Mouse (Mus musculus) megakaryocyte, adult 5-6 weeks (primary cell): ENCODE data around the gene Rfx4. TPM values are rescaled to one million over a fixed set of nuclear protein-coding genes. Genes with fewer than 3 reads are reported as not detected.

Experiments
- ATAC-seq: 2 replicates; pipeline ENCODE4 v1.8.0; 2016; ENCODE audit warnings: mild to moderate bottlenecking, inconsistent platforms; ENCODE audit not compliant: poor library complexity, severe bottlenecking
- total RNA-seq, 2 experiments: library from RNA; stranded (forward) in 1 of 2; stranded (reverse) in 1 of 2; fragments of 153-499, 151-499 nt in 1 of 2; fragments of 221-1000, 200-1000 nt in 1 of 2; gene quantifications; 2 replicates each; pipeline versions ENCODE4 v1.2.3 to v1.2.4; 2015 to 2017

Rfx4 gene
- total RNA-seq (2015) = 0.11 TPM in 1 of 2 replicates, not detected in the other
- total RNA-seq (2017) = 0.24 TPM in 1 of 2 replicates, not detected in the other

DNA sequence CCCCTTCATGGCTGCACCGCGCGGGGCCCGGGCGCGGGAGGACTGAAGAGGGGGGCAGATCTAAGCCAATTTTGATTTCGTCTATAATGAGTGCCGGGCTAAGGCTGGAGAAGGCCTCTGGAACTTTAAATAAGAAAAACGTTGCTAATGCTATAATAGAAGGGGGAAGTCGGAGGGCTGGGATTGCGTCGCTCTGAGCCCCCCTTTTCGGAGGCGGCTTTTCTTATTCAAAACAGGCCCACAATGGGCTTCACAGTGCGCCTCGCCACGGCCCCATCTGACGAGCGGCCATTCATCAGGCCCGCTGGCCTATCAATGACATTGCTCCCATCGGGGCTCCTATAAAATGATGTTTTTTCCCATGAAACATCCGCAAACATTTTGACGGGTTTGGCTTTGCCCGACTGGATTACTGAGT is at the start of gene Rfx4:
Gene Rfx4 (plus strand): TSS at position 277 of the 418 bp plus-strand sequence.
- no peak for ATAC-seq

DNA sequence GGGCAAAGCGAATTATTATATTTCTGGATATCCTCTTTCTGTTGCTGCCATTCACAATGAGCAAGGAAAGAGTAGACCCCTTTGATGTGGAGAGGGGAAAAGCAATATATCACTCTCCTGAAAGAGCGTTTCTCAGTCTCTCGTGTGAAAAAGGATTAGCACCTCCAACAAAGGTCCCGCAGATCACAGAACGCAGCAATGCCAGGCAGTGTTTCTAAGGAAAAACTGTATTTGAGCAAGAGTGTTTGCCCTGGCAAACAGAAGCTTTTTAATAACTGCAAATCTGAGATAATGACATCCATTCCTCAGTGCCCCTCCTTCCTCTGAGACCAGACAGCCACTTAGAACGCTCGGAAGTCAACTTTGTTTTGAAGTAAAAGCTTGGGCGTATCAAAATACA is 49.3 kb upstream of the Rfx4 start:
- no peak for ATAC-seq

DNA sequence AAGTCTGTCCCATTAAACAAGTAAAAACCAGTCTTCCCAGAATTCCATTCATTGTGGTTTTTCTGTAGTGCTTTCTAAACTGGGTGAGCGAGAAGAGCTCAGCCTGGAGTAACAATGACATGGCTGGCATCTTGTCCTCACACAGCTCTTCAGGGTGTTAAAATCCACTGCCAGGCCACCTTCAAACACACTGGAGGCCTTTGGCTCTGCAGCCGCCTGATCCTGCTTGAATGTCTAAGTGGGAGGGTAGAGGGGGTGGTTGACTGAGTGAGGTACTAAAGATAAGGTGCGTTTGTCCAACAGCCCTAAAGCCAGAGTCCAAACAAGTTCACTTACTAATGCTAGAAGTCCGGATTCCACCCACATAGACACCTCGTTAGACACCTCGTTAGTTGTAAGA is 48.6 kb upstream of the Rfx4 start:
- ATAC-seq = no peak

DNA sequence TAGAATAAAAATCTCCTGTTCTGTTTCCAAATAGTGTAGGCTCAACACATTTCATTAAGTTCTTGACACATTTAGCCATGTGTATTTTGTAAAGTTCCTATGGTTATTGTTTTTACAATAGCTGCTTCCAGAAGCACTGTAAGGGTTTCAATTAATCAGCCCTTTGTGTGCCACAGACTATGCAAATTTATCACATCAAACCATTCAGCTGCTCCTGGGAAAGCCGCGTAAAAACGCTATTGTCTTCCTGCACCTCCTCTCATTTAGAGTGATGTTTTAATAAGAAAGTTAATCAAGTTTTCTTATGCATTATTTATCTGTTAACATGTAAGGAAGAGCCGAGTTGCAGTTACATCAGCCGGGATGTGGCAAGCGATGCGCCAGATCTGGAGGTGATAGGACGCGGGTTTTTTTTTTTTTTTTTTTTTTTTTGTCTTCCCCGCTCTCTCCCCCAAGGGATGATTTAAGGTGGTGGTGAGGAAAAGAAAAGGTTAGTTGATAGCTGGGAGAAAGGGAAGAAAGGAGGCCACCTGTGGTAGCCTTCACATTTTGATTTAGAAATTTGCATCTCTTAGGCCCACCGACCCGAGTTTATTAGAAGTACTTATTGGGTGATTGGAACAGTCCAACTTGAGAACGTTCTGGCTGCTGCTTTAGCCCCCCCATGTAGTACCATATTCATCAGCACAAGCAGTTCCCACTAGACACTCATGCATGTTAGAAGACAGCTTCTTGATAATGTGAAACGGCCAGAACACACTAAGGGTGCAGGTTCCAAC is 47.9 kb upstream of the Rfx4 start:
- ATAC-seq = no peak

DNA sequence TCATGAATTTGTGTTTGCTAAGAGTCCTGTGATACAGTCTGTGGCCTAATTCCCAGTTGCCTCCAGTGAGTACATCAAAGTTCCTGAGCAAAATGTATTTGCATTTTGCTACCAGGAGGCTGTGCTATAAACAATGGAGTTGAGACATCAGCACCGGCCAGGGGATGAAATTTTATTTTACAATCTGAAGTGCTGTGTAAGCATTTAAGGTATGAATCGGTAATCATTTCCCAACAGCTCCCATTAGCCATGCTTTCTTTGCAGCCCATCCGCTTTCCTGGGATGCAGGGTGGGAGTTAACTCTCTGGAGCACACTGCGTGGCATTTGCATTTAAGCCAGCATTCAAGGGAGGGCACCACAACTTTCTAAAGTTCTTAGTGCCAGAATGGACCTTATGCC is 45.7 kb upstream of the Rfx4 start:
- ATAC-seq = no peak

DNA sequence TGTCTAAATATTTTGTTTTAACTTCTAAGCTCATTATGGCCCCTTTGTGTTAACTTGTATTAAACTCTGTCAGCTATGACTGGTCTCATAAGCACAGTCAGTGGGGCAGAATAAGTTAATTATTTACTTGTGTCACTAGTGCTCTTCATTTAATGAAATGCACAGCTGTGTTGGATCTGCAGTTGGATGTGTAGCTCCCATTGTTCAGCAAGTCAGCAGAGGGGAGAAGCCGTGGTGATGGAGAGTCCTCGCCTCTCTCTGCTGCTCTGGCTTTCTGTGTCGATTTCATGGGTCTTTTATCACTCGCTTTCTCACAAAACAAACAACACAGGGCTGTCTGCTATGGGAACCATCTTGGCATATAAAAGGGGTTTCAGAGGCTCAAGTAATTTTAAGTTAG is 45.0 kb upstream of the Rfx4 start:
- ATAC-seq = no peak

DNA sequence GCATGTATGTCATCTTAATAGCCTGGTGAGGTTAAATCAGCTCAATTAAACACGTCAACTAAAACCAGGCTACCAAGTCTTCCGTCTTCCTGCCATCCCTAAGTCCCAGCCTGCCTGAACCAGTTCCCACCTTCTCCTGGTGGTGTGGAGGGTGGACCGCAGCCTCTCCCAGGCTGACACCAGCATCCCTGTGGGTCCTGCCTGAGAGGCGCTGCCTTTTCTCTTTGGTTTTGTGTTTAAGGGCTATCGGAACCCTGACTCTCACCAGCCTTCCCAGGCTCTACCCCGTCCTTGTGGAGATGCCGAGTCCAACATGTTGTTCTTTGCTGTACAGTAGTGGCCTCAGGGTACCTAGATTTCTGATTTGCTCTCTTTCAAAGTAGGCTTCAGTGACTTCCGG is 44.4 kb upstream of the Rfx4 start:
- ATAC-seq = no peak

DNA sequence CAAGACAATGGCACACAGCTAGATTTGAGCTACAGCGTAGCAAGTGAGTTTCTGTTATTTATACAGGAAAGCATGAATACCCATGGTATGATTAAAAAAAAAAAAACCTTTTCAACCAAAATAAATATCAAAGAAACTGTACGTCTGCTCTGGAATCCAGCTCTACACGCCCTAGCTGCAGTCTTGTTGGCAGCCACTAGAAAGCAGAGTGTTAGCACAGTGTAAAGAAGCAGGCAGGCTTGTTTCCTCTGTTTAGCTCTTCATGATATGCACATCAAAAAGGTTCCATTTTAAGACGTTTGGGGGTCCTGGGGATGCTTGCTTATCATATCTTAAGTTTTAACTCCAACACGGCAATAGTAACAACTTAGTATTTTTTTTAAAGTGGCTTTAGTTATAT is 43.9 kb upstream of the Rfx4 start:
- no peak for ATAC-seq

DNA sequence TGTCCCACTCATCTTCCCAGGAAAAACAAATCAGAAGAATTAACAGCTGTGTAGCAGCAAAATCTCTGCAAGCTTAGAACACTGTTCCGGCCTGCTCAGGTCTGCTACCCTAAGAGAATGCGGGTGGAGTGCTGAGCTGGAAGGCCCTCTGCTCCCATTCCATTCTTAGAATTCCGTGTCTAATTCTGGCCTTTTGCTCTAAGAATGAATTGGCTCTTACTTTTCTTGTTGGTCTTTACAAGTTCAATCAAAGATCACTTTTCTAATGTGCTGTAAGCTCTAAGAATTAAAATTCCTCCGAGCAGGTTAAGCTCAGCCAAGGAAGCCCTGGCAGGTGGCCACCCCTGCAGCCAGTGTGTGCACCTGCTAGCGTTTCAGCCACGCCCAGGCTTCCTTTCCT is 43.3 kb upstream of the Rfx4 start:
- ATAC-seq = no peak

DNA sequence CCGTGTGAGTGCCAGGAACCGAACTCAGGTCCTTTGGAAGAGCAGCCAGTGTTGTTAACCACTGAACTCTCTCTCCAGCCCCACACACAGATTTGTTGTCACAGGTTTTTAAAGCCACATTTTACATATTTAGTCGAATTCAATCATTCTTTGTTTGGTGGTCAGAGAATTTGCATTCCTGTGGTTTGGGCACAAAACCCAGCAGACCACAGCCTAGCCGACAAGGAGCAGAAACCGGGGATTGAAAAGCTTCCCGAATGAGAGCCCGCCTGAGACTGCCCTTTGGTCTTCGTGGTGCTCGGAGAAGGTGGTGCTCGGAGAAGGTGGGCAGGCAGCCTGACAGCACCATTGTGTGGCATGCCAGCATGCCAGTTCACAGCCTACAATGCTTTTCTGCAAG is 42.8 kb upstream of the Rfx4 start:
- no peak for ATAC-seq

DNA sequence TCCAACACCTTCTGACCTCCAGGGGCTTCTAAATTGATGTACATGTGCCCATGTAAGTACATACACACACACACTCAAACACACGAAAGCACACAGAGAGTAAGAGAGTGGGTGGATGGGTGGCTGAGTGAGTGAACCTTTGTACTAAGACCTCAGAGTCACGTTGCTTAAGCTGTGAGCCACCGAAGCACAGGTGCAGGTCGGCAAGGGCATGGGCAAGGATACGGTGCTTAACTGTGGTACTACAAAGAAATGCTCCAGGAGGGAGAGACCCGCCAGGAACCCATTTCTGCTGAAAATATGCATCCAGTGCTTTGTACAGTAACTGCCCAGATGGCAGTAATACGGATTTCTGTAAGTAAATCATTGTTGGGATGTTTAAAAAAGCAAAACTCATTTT is 40.2 kb upstream of the Rfx4 start:
- ATAC-seq = no peak

DNA sequence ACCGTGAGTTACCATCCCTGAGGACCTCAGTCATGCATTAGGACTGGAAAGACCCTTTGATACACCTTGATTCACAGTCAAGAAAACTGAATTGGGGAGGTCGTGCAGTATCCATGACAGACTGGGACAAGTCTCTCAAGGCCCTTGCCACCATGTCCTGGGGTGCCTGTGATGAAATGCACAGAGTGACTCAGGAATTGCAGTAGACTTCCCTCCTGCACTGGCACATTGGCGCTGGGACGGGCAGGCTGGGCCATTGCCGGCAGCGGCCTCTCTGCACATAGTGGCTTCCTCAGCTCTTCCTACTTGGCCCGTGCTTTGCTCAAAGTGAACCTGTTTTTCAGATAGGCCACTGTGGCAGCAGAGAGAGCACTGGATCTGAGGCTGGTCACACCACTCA is 39.3 kb upstream of the Rfx4 start:
- ATAC-seq = no peak

DNA sequence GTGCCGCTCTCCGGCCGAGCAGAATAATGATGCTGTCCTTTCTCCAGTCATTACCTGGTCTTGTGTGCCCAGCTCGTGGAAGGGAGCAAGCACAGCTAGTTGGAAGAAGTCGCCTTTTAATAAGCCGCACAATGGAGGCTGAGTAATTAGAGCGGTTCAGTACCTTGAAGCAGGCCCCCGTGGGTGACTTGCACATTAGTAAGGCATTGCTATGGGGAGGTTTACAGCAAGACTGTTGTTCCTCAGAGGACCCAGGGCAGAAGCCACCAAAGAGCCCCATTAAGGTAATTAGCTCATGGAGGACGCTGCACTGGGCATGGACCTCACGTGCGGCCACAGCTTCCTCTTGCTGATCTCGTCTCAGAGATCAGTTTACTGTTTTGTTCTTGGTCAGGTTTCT is 33.2 kb upstream of the Rfx4 start:
- no peak for ATAC-seq

DNA sequence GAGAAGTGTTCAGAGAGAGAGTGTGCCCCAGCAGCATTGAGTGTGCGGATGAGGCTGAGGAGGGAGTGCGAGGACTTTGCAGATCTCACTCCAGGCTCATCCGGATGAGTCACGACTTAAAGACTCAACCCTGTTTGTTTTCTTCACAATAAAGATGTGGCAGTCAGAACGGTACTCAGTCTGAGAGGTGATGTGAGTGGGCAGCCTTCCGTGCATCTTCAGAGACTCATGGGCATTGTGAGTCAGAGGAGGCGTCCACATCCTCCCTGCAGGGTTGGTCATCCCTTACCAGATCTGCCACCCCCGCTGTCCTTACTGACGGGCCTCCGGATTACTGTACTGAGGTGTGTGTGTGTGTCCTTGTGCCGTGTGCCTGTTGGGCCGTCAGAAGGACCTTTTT is 28.9 kb upstream of the Rfx4 start:
- ATAC-seq = no peak

DNA sequence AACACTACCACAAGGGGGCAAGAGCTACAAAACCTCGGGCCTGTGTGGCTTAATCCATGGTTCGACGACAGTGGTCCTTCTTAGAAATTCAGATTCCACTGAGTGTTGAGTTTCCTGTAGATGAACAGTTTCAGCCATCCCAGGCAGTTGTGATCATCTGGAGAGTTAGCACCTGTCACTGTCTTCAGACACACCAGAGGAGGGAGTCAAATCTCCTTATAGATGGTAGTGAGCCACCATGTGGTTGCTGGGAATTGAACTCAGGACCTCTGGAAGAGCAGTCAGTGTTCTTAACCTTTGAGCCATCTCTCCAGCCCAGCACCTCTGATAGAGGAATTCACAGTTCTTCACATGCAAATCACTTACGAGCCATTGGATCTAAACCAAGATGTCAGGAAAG is 28.1 kb upstream of the Rfx4 start:
- ATAC-seq = no peak

DNA sequence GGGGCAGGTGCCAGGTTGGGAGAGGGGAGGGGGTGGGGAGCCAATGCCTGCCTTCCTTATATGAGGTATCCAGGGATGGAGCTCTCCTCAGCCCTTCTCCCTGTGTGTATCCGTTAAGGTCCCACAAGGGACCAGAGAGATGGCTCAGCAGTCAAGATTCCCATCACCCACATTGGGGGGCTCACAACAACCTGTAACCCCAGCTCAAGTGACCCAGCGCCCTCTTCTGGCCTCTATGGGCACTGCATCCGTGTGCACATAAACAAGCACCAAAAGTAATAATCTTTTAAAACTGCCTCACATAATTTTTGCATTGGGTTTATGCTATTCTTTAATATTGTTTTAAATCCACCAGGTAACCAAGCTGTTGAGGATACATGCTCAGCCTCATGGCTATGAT is 25.8 kb upstream of the Rfx4 start:
- ATAC-seq = no peak

DNA sequence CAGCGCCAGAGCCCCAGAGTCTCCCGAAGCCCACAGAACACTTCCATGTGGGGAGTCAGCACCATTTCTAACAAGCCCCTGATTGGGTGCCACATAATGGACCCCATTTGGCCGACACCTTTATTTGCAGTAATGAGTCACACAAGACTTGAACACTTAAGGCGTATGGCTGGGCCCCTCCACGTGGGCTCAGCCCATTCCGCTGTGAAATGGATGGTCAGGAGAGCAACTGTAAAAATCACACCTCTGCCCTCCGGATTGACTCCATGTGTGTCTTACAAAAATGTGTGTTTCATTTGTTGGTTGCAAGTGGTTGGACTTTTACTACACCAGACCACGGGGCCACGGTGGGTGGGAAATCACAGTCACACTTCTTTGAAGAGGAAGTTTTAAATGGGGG is 24.9 kb upstream of the Rfx4 start:
- ATAC-seq = no peak

DNA sequence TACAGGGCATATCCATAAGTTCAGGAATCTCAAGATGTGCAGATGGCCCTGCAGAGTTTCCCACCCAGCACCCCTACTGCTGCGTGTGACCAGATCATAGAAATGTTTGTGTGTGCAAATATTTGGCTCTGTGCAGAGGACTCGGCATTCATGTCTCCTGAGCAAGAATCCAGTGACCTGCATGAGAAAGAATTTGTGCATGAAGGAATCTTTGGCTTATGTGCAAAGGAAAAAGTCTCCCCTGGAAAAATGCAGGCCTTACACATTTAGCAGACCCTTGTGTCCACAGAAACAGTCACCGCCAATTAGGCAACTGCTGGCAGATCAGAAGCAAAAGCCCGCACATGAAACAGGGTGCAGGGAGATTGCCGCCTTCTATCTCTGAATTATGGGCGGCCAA is 22.4 kb upstream of the Rfx4 start:
- no peak for ATAC-seq

DNA sequence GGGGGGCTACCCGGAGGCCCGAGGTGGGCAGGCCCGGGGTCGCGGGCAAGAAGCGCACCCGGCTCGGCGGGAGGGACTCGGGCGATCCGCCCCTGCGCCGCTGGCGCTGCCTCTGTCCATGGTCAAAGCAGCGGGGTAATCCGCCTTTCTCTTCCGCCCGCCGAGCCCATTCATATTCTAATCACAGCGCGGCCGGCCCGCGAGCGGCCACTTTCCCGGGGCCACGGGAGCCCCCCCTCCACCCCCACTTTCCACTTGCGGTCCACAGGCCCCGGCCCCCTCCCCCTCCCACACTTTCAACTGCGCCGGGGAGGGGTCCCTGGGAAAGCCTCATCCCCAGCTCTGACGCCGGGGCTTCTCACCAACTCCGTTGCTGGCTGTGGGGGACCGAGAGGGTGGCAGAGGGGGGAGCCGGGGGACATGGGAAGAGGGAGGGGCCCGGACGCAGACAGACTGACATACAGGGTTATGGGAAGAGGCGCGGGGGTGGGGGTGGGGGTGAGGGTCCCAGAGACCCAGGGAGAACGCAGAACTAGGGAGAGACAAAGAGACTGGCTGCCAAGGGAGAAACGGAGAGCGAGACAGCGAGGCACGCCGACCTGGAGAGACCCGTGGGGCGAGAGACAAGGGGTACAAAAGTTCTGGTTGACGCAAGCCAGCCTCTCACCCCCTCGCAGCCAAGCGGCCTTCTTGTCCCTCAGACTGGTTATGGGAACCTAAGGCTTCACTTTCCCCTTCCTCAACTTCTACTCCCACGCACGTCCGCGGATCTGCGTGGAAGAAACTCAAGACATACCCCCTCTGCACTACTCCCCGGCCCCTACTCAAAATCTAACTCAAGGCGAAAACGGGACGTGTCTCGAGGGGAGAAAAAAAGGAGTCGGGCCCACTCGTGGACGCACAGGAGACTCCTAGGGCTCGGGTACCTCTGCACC is 744 bp upstream of the Rfx4 start:
- ATAC-seq = no peak

DNA sequence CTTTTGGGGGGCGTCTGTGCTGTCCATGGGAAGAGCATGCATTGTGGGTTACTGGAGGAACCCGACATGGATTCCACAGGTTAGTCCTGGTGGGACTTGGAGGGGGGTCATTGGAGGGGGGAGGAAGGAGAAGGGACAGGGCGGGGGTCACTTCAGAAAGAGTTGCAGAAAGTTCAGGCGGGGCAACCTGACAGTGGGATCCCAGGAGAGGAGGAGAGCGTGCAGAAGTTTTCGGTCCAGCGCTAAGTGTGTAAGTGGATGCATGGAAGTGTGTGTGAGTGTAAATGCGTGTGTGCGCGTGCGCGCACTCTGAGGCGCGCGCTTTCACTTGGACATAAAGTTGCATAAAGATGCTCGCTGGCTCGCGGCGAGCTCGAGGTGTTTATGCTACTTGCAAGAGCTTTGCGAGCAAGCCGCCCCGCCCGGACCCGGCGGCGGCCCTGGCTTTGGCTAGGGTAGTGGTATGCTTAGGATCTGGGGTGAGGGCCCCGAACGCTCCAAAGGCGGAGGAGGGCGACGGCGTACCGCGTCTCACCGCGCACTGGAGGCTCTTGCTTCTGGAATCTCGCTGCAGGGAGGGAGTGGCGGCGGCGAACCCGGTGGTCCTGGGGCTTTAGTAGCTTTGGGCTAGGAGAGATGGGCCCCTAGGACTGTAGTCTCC is 703 bp downstream of the Rfx4 start:
- ATAC-seq = no peak

DNA sequence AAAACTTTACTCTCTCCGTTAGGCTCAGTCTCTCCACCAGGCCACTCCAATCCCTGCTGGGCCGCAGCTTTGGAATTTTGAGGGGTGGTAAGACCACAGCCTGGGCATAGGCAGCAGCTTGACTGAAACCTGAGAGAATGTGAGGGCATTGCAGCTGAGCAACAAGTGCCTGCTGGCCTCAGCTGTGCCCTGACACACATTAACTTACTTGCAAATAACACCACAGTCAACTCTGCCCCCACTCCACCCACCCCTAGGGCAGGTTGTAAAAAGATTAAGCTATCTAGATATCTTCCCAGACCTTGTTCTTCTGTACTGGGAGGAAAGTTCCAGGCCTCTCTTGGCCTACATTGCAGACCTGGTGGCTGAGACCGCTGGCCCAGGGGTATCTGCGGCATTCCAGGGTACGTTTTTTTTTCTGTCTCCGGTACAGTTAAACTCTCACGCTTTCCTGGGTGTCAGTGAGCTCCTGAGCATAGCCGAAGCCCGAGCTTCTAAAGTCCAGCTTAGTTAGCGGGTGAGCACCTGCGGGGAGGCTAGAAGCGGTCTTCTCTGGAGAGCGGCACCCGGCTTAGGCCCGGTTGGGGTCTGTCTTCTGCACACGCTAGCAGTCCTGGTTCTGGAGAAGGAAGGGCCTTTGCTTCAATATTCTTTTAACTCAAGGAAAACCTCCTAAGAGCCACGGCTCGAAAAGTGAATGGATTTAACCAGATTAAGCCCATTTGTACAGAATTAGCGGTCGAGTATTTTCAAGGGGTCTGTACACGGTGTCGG is 1.8 kb downstream of the Rfx4 start:
- ATAC-seq = no peak
